Mouse (Mus musculus) kidney, embryonic 16.5 days (tissue): ENCODE data around the gene Ranbp2. TPM values are rescaled to one million over a fixed set of nuclear protein-coding genes. Genes with fewer than 3 reads are reported as not detected.

Experiments
- ATAC-seq: fragments of 200-750 bp; cut with Nextera tagmentation; 2 replicates; pipeline ENCODE4 v1.8.0; 2017; ENCODE audit warnings: moderate TSS enrichment; ENCODE audit not compliant: low FRiP score, low TSS enrichment
- H3K27ac ChIP-seq: fragments of 300-500 bp; sonication (generic); 2 replicates; pipeline ENCODE4 v1.5.1; 2014; ENCODE audit warnings: low read length
- H3K27me3 ChIP-seq: fragments of 300-500 bp; sonication (generic); 2 replicates; pipeline ENCODE4 v1.6.1; 2014; ENCODE audit warnings: low read length, control low read depth, mixed read lengths; ENCODE audit not compliant: insufficient read depth
- H3K36me3 ChIP-seq: fragments of 300-500 bp; sonication (generic); 2 replicates; pipeline ENCODE4 v1.6.1; 2014; ENCODE audit warnings: low read length, control low read depth, mixed read lengths; ENCODE audit not compliant: insufficient read depth
- H3K4me1 ChIP-seq: fragments of 300-500 bp; sonication (generic); 2 replicates; pipeline ENCODE4 v1.6.1; 2014; ENCODE audit warnings: low read length, control low read depth, mixed read lengths; ENCODE audit not compliant: insufficient read depth
- H3K4me2 ChIP-seq: fragments of 300-500 bp; sonication (generic); replicated peaks from 2 replicates; pipeline ENCODE4 v1.6.1; 2014; ENCODE audit warnings: low read depth, low read length
- H3K4me3 ChIP-seq: fragments of 300-500 bp; sonication (generic); 2 replicates; pipeline ENCODE4 v1.5.1; 2014; ENCODE audit warnings: mild to moderate bottlenecking, low read length
- H3K9ac ChIP-seq: fragments of 300-500 bp; sonication (generic); replicated peaks from 2 replicates; pipeline ENCODE4 v1.6.1; 2014; ENCODE audit warnings: low read length
- H3K9me3 ChIP-seq: fragments of 300-500 bp; sonication (generic); 2 replicates; pipeline ENCODE4 v1.6.1; 2016; ENCODE audit warnings: low read length, control low read depth
- WGBS: fragments of 180-500 bp; shearing (Covaris S2); extraction: QIAGEN DNeasy Blood & Tissue Kit; methylation state at CpG from one replicate; pipeline ENCODE4 v1.1.7; 2014; 5-methylcytosine and 5-hydroxymethylcytosine counted together
- polyA plus RNA-seq: library from polyadenylated mRNA; unstranded; fragments of >200 nt; fragmentation: Nextera tagmentation; extraction: Ambion mirVana; gene quantifications from 2 replicates; pipeline ENCODE4 v1.2.1, GENCODE M21; 2015

Ranbp2 gene
- polyA plus RNA-seq, 1 experiment from 2014 or later, result 20.7 TPM

DNA sequence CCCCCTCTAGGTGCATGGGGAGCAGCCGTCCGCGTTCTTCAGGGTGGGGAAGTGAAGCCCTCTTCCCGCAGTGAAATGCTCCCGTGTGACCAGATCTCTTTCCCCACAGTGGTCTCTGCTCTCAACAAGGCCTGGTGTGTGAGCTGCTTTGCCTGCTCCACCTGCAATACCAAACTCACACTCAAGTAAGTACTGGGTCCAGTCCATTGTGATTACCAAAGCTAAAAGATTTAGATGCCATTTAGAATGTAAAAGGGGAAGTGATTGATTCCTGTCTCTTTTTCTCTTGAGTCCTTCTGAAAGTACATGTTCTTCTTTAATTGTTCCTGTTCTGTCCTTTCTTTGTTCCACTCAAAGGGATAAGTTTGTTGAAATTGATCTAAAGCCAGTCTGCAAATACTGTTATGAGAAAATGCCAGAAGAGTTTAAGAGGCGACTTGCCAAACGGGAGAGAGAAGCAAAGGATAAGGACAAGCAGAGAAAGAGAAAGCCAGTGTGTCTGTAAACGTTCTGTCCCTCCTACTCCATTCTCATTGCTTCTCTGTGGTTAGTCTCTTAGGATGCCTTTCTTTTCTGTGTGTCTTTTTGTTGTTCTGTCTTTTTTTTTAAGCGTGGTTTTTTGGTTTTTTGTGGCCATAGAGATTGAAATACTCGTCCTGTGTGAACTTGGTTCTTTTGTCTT, 28.3 kb upstream of the Ranbp2 start:
- no peak overlapping the region for H3K9ac ChIP-seq
- H3K4me3 ChIP-seq, result no peak overlapping the region
- no peak overlapping the region for H3K4me2 ChIP-seq
- no peak overlapping the region for H3K27ac ChIP-seq
- 91% methylated on average over 10 of the region's 10 CpGs for WGBS
- H3K9me3 ChIP-seq, result no peaks in the 10 kb centered on the region
- H3K36me3 ChIP-seq, result peaks cover 38% of the 10 kb centered on the region
- H3K27me3 ChIP-seq, result no peaks in the 10 kb centered on the region
- ATAC-seq, result no peak
- H3K4me1 ChIP-seq, result no peaks in the 10 kb centered on the region

DNA sequence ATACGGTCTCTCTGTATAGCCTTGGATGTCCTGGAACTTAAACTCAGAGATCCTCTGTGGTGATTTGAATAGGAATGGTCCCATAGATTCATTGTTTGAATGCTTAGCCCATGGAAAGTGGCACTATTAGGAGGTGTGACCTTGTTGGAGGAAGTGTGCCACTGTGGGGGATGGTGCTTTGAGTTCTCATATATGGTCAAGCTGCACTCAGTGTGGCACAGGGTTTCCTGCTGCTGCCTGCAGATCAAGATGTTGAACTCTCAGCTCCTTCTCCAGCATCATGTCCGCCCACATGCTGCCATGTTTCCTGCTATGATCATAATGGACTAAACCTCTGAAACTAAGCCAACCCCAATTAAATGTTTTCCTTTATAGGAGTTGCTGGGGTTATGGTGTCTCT, 18.8 kb upstream of the Ranbp2 start:
- Histone ChIP-seq H3K9me3 (no peaks in the 10 kb centered on the region), H3K36me3 (peaks cover 18% of the 10 kb centered on the region), H3K4me3 (no peak overlapping the region), H3K9ac (no peak overlapping the region), H3K4me1 (no peaks in the 10 kb centered on the region), H3K27ac (no peak overlapping the region), H3K27me3 (no peaks in the 10 kb centered on the region), H3K4me2 (no peak overlapping the region)
- WGBS, result 96% methylated on average over 2 of the region's 2 CpGs
- no peak for ATAC-seq

DNA sequence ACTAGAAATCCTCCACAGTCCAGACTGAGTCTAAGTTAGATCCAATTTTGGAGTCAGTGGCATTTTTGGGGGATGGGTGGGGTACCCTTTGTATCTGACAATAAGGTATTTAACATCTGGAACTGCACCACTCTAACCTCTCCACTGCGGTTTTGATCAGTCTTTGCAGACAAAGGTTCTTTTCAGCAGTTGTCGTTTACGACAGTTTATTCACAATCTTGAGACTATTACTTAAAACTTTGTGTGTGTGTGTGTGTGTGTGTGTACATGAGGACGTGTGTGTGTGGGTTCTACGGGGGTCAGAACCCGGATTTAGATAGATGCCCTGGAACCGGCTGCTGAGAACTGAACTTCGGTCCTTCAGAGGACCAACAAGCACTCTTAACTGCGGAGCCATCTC, 870 bp upstream of the Ranbp2 start:
- H3K4me2 ChIP-seq, result peak overlapping the region; percentile 64
- peak overlapping the region; percentile 75 for H3K27ac ChIP-seq
- no peaks in the 10 kb centered on the region for H3K27me3 ChIP-seq
- H3K36me3 ChIP-seq, result no peaks in the 10 kb centered on the region
- H3K9ac ChIP-seq, result peak overlapping the region; percentile 99
- H3K4me1 ChIP-seq, result peaks cover 13% of the 10 kb centered on the region; the same call in 1 of the 2 replicates
- 22% methylated on average over 9 of the region's 9 CpGs for WGBS
- H3K4me3 ChIP-seq, result peak overlapping the region; percentile 99
- no peaks in the 10 kb centered on the region for H3K9me3 ChIP-seq
- ATAC-seq, result no peak

- H3K27me3 ChIP-seq, result no peaks in the 10 kb centered on the region
- H3K27ac ChIP-seq, result peak overlapping the region; percentile 95
- H3K4me3 ChIP-seq, result peak overlapping the region; percentile 99
- H3K4me1 ChIP-seq, result peaks cover 13% of the 10 kb centered on the region; the same call in 1 of the 2 replicates
- peaks cover 3% of the 10 kb centered on the region; the same call in 1 of the 2 replicates for H3K36me3 ChIP-seq
- no peaks in the 10 kb centered on the region for H3K9me3 ChIP-seq
- H3K9ac ChIP-seq, result peak overlapping the region; percentile 99
- WGBS, result under 1% methylated on average over 25 of the region's 32 CpGs
- peak overlapping the region; percentile 70 for H3K4me2 ChIP-seq
- peak; percentile 63 for ATAC-seq
Observed at GRCm38 (mm10) chr10:58447280-58447781, 611 bp downstream of the Ranbp2 start.

DNA sequence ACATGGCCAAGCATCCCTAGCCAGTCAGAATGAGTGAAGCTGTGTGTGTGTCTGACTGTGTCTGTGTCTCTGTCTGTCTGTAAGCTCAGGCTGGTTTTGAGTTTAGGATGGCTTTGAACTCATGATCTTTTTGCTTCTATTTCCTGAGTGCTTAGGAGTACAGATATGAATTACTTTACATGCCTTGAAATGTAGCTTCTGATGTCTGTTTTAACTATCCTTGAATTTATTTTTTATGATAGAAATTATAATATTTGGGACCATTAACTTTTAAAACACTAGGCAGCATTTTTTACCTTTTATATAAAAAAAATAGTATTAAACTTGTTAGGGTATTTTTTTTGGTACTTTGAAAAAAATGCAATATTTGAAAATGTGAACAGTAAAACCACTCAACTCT, 4.9 kb downstream of the Ranbp2 start:
- ATAC-seq, result no peak
- Histone ChIP-seq H3K4me3 (no peak overlapping the region), H3K36me3 (peaks cover 20% of the 10 kb centered on the region), H3K9ac (no peak overlapping the region), H3K9me3 (no peaks in the 10 kb centered on the region), H3K27ac (no peak overlapping the region), H3K4me2 (no peak overlapping the region), H3K27me3 (no peaks in the 10 kb centered on the region), H3K4me1 (0 out of 2 replicates have a peak, but pooled peaks cover 6% of the 10 kb centered on the region)

- H3K4me2 ChIP-seq, result no peak overlapping the region
- whole genome bisulfite sequencing, result 92% methylated on average over 1 of the region's 1 CpGs
- no peak overlapping the region for H3K27ac ChIP-seq
- ATAC-seq, result no peak
- peaks cover 21% of the 10 kb centered on the region for H3K36me3 ChIP-seq
- no peaks in the 10 kb centered on the region for H3K27me3 ChIP-seq
- H3K9me3 ChIP-seq, result no peaks in the 10 kb centered on the region
- H3K9ac ChIP-seq, result no peak overlapping the region
- H3K4me1 ChIP-seq, result 0 out of 2 replicates have a peak, but pooled peaks cover 6% of the 10 kb centered on the region
- H3K4me3 ChIP-seq, result no peak overlapping the region
Observed at GRCm38 (mm10) chr10:58452185-58452584, 5.5 kb downstream of the Ranbp2 start.

- ATAC-seq, result no peak
Observed at GRCm38 (mm10) chr10:58459896-58460295, 13.2 kb downstream of the Ranbp2 start.

GRCm38 (mm10) chr10:58477086-58477755, 30.5 kb downstream of the Ranbp2 start:
- H3K9me3 ChIP-seq, result no peaks in the 10 kb centered on the region
- no peaks in the 10 kb centered on the region for H3K4me1 ChIP-seq
- WGBS, result 92% methylated on average over 5 of the region's 5 CpGs
- no peak for ATAC-seq
- H3K4me3 ChIP-seq, result no peak overlapping the region
- H3K4me2 ChIP-seq, result no peak overlapping the region
- H3K9ac ChIP-seq, result no peak overlapping the region
- H3K36me3 ChIP-seq, result peaks cover 45% of the 10 kb centered on the region
- no peak overlapping the region for H3K27ac ChIP-seq
- H3K27me3 ChIP-seq, result no peaks in the 10 kb centered on the region

More at GRCm38 (mm10) chr10:58459896-58460295, 13.2 kb downstream of the Ranbp2 start:
- WGBS, result 100% methylated on average over 1 of the region's 1 CpGs
- Histone ChIP-seq H3K4me2 (no peak overlapping the region), H3K9ac (no peak overlapping the region), H3K27ac (no peak overlapping the region), H3K4me3 (no peak overlapping the region), H3K9me3 (no peaks in the 10 kb centered on the region), H3K27me3 (no peaks in the 10 kb centered on the region), H3K4me1 (no peaks in the 10 kb centered on the region), H3K36me3 (peaks cover 31% of the 10 kb centered on the region)

- ATAC-seq, result no peak
Observed at GRCm38 (mm10) chr10:58478071-58478578, 31.4 kb downstream of the Ranbp2 start.

More at GRCm38 (mm10) chr10:58478071-58478578, 31.4 kb downstream of the Ranbp2 start:
- no peaks in the 10 kb centered on the region for H3K4me1 ChIP-seq
- no peak overlapping the region for H3K4me3 ChIP-seq
- H3K36me3 ChIP-seq, result peaks cover 44% of the 10 kb centered on the region
- H3K27ac ChIP-seq, result no peak overlapping the region
- H3K9me3 ChIP-seq, result no peaks in the 10 kb centered on the region
- no peaks in the 10 kb centered on the region for H3K27me3 ChIP-seq
- H3K4me2 ChIP-seq, result no peak overlapping the region
- no peak overlapping the region for H3K9ac ChIP-seq
- 88% methylated on average over 2 of the region's 2 CpGs for WGBS
